In the genomic region with DNA sequence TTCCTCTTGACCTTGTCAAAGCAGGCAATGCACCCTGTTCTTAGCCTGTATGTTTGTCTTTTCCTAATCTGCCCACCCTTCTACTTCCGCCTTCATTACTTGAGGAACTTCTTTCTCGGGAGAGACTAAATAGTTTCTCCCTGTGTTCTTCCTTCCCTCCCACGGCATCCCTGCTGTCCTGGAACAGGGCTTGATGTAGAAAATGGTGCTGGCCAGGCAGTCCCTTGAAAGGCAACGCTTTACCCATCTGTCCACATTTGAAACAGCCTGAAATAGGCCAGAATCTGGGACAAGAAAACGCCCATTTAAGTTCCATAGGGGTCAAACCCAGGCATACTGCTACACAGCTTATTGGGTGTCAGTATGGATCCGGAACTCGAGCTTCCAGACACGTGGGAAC, we compare ENCODE assay signal across 16 mouse cellular contexts. TPM values are rescaled to one million over a fixed set of nuclear protein-coding genes. Genes with fewer than 3 reads are reported as not detected.
DNase-seq lines count a peak whose midpoint lies in the region; ATAC-seq lines count a peak whose summit lies in the region.
"Had no signal": no experiment of that assay in that cellular context is flagged by ENCODE, and none has a peak within 500 bp of the region (broad histone marks: within the 10 kb centered on the region; RNA-seq: fewer than 3 reads in every experiment).

No protein-coding gene starts in this region.

- DNase-seq in frontal cortex, postnatal 14 days (ENCODE audit: low spot score in 2 of 2) = no peak
- peak; percentile 33 to 85 for DNase-seq in left cerebral cortex, postnatal 25 days (ENCODE audit: low spot score in 2 of 2)
- DNase-seq in left cerebral cortex, postnatal 10 days (ENCODE audit: extremely low spot score in 1 of 2, low spot score in 2 of 2) = no peak
- DNase-seq in right cerebral cortex, postnatal 10 days (ENCODE audit: low spot score in 2 of 2) = peak; percentile 51 to 68
- DNase-seq in right cerebral cortex, postnatal 4 days = no peak
- DNase-seq: gastrocnemius, postnatal 25 days; layer of hippocampus, adult 9-11 months had no signal

- intact Hi-C loops in left cerebral cortex, postnatal 25 days (cut with DNase I) = loop anchor here (5.0 kb wide), 1 partner anchor 132 kb away; no protein-coding TSS in a partner anchor
- intact Hi-C loops in left cerebral cortex, postnatal 10 days (cut with DNase I) = loop anchor here (5.0 kb wide), 1 partner anchor 72 kb away; no protein-coding TSS in a partner anchor

- peak; percentile 35; the same call in 1 of the 2 replicates for ATAC-seq in frontal cortex, adult (ENCODE audit: low TSS enrichment)
- no peak for ATAC-seq in erythroid progenitor cell, adult 5-6 weeks (replicated peaks; ENCODE audit: low FRiP score, poor library complexity, severe bottlenecking)

RNA-seq across cellular contexts. Expression of a gene that starts 4.4 kb away (rescaled TPM):
- total RNA-seq in left cerebral cortex, postnatal 25 days (2021) = under 1 TPM; 0.11 to 0.18 TPM
- under 1 TPM in 1 of 2 experiments, not detected in 1; 0.08 TPM for total RNA-seq in left cerebral cortex, postnatal 10 days (2021)
- total RNA-seq in erythroid progenitor cell, adult 5-6 weeks (2015; ENCODE audit: low replicate concordance) = not detected in 2 replicates
- total RNA-seq in erythroid progenitor cell, adult 5-6 weeks (2017; ENCODE audit: low replicate concordance) = not detected in 2 replicates
- total RNA-seq: adrenal gland, adult 2 months; adrenal gland, postnatal 36 days; gastrocnemius, adult 18-20 months; gastrocnemius, postnatal 25 days; heart, adult 18-20 months; heart, postnatal 4 days had no signal

RNA-seq across cellular contexts. Expression of a gene that starts 8.0 kb away (rescaled TPM):
- total RNA-seq in left cerebral cortex, postnatal 25 days (2021) = 1 to 10 TPM; 2.2 to 2.3 TPM
- 1 to 10 TPM; 1.5 to 1.7 TPM for total RNA-seq in left cerebral cortex, postnatal 10 days (2021)
- not detected in 2 replicates for total RNA-seq in erythroid progenitor cell, adult 5-6 weeks (2015; ENCODE audit: low replicate concordance)
- not detected in 2 replicates for total RNA-seq in erythroid progenitor cell, adult 5-6 weeks (2017; ENCODE audit: low replicate concordance)
- total RNA-seq: megakaryocyte progenitor cell, adult 5-6 weeks had no signal

RNA-seq across cellular contexts. Expression of a gene that starts 20.4 kb away (rescaled TPM):
- total RNA-seq in left cerebral cortex, postnatal 25 days (2021) = not detected
- not detected for total RNA-seq in left cerebral cortex, postnatal 10 days (2021)
- not detected in 2 replicates for total RNA-seq in erythroid progenitor cell, adult 5-6 weeks (2015; ENCODE audit: low replicate concordance)
- not detected in 2 replicates for total RNA-seq in erythroid progenitor cell, adult 5-6 weeks (2017; ENCODE audit: low replicate concordance)
- total RNA-seq: adrenal gland, postnatal 36 days; gastrocnemius, adult 18-20 months; gastrocnemius, postnatal 25 days; heart, adult 18-20 months; heart, postnatal 4 days; left cerebral cortex, adult 8-10 months; megakaryocyte progenitor cell, adult 5-6 weeks had no signal

RNA-seq across cellular contexts. Expression of a gene that starts 28.0 kb away (rescaled TPM):
- 1 to 10 TPM in 1 of 2 experiments, under 1 TPM in 1; 0.99 to 1.1 TPM for total RNA-seq in left cerebral cortex, postnatal 25 days (2021)
- total RNA-seq in left cerebral cortex, postnatal 10 days (2021) = under 1 TPM; 0.92 to 0.93 TPM
- 18.0 and 18.9 TPM in 2 replicates for total RNA-seq in erythroid progenitor cell, adult 5-6 weeks (2015; ENCODE audit: low replicate concordance)
- 6.4 and 15.4 TPM in 2 replicates for total RNA-seq in erythroid progenitor cell, adult 5-6 weeks (2017; ENCODE audit: low replicate concordance)

RNA-seq across cellular contexts. Expression of a gene that starts 30.3 kb away (rescaled TPM):
- 100 to 1,000 TPM; 316 to 372 TPM for total RNA-seq in left cerebral cortex, postnatal 25 days (2021)
- total RNA-seq in left cerebral cortex, postnatal 10 days (2021) = 100 to 1,000 TPM; 288 to 322 TPM
- total RNA-seq in erythroid progenitor cell, adult 5-6 weeks (2015; ENCODE audit: low replicate concordance) = 34.4 and 56.9 TPM in 2 replicates
- total RNA-seq in erythroid progenitor cell, adult 5-6 weeks (2017; ENCODE audit: low replicate concordance) = 22.6 and 52.5 TPM in 2 replicates

Comparison
In these comparisons a context has a peak if more than half of its experiments do, and no peak if none do; other contexts are left out.
1. DNase-seq: peak in left cerebral cortex, postnatal 25 days (2 of 2) and right cerebral cortex, postnatal 10 days (2 of 2); none in frontal cortex, postnatal 14 days (0 of 2), left cerebral cortex, postnatal 10 days (0 of 2) and right cerebral cortex, postnatal 4 days (single experiment).